Mouse (Mus musculus) small intestine, adult 2 months (tissue): ENCODE measurements around the gene Gm340. TPM values are rescaled to one million over a fixed set of nuclear protein-coding genes. Genes with fewer than 3 reads are reported as not detected.
A peak's percentile ranks its signal among the peaks of the same experiment; 100 is the strongest.

ENCODE experiments used
- H3K27ac ChIP-seq: fragments of 200-500 bp; 2 replicates; pipeline ENCODE4 v1.5.1; 2012; ENCODE audit warnings: low read depth, low read length, control low read depth, inconsistent platforms; ENCODE audit not compliant: insufficient read depth
- H3K27me3 ChIP-seq: fragments of 200-500 bp; 2 replicates; pipeline ENCODE4 v1.6.1; 2012; ENCODE audit warnings: mild to moderate bottlenecking, moderate library complexity, low read length, inconsistent platforms; ENCODE audit not compliant: control insufficient read depth, insufficient read depth
- H3K36me3 ChIP-seq: fragments of 200-500 bp; 2 replicates; pipeline ENCODE4 v1.6.1; 2012; ENCODE audit warnings: mild to moderate bottlenecking, low read length, control low read depth, inconsistent platforms; ENCODE audit not compliant: control insufficient read depth, insufficient read depth
- H3K4me1 ChIP-seq: fragments of 200-500 bp; 2 replicates; pipeline ENCODE4 v1.6.1; 2012; ENCODE audit warnings: low read length, inconsistent platforms, mixed read lengths; ENCODE audit not compliant: control insufficient read depth, insufficient read depth, insufficient read length
- H3K4me3 ChIP-seq: fragments of 200-500 bp; 2 replicates; pipeline ENCODE4 v1.5.1; 2012; ENCODE audit warnings: low read depth, mild to moderate bottlenecking, control low read depth, inconsistent platforms, low read length, moderate library complexity
- CTCF ChIP-seq: fragments of 200-500 bp; IDR thresholded peaks from 2 replicates; pipeline ENCODE4 v1.5.1; 2012; ENCODE audit warnings: low read depth, mild to moderate bottlenecking, control low read depth, inconsistent platforms, low read length, moderate library complexity, mixed read lengths; ENCODE audit not compliant: insufficient replicate concordance, insufficient read length; ENCODE audit errors: extremely low read depth
- POLR2A ChIP-seq: fragments of 200-500 bp; IDR thresholded peaks from 2 replicates; pipeline ENCODE4 v1.6.1; 2012; ENCODE audit warnings: low read depth, mild to moderate bottlenecking, control low read depth, inconsistent platforms, low read length, moderate library complexity
- WGBS: fragments of 180-500 bp; shearing (Covaris S2); methylation state at CpG from one replicate; pipeline ENCODE4 v1.1.7; 2018; 5-methylcytosine and 5-hydroxymethylcytosine counted together
- polyA plus RNA-seq: library from polyadenylated mRNA; depleted of rRNA; stranded (reverse); fragments of >200 nt; gene quantifications from 2 replicates; pipeline ENCODE4 v1.2.3, GENCODE M21; 2012

The Gm340 gene
- polyA plus RNA-seq, 1 experiment: 1.0 TPM

GRCm38 (mm10) chr19:41577576-41577975, 4.6 kb upstream of the Gm340 start:
- Histone ChIP-seq H3K4me3 (no peak overlapping the region), H3K4me1 (peaks cover 13% of the 10 kb centered on the region), H3K27me3 (no peaks in the 10 kb centered on the region), H3K27ac (peak overlapping the region; percentile 64), H3K36me3 (peaks cover 9% of the 10 kb centered on the region)
- TF ChIP-seq POLR2A: no peak
- TF ChIP-seq CTCF: no peak

- Histone ChIP-seq H3K36me3 (peaks cover 14% of the 10 kb centered on the region), H3K27me3 (no peaks in the 10 kb centered on the region), H3K4me3 (no peak overlapping the region), H3K27ac (peak overlapping the region; percentile 69), H3K4me1 (peaks cover 13% of the 10 kb centered on the region)
- TF ChIP-seq CTCF (no peak), POLR2A (no peak)
- WGBS: 34% methylated on average over 4 of the region's 4 CpGs
Measured at GRCm38 (mm10) chr19:41579311-41579920, 2.8 kb upstream of the Gm340 start.

DNA sequence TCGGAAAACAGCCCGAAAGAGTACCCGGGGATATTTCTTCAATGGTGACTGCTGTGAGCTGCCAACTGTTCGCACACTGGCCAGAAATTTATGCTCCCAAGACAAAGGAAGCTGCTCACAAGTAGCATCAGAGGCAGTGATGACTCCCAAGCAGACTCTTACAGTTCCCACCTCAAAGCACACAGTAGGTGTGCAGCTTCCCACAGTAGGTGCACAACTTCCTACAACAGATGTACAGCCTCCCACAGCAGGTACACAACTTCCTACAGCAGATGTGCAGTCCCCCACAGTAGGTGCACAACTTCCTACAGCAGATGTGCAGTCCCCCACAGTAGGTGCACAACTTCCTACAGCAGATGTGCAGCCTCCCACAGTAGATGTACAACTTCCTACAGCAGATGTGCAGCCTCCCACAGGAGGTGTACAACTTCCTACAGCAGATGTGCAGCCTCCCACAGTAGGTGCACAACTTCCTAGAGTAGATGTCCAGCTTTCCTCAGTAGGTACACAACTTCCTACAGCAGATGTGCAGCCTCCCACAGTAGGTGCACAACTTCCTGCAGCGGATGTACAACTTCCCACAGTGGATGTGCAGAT, 846 bp downstream of the Gm340 start:
- Histone ChIP-seq H3K27ac (no peak overlapping the region), H3K4me1 (peaks cover 10% of the 10 kb centered on the region), H3K4me3 (no peak overlapping the region), H3K27me3 (no peaks in the 10 kb centered on the region), H3K36me3 (peaks cover 24% of the 10 kb centered on the region)
- WGBS: 97% methylated on average over 5 of the region's 5 CpGs
- no peak for TF ChIP-seq CTCF

GRCm38 (mm10) chr19:41586752-41587151, 4.6 kb downstream of the Gm340 start:
- no peaks in the 10 kb centered on the region for H3K4me1 ChIP-seq
- TF ChIP-seq POLR2A (no peak), CTCF (no peak)
- 92% methylated on average over 10 of the region's 10 CpGs for WGBS
- H3K27ac ChIP-seq: no peak overlapping the region
- peaks cover 22% of the 10 kb centered on the region for H3K36me3 ChIP-seq
- H3K4me3 ChIP-seq: no peak overlapping the region
- H3K27me3 ChIP-seq: no peaks in the 10 kb centered on the region

DNA sequence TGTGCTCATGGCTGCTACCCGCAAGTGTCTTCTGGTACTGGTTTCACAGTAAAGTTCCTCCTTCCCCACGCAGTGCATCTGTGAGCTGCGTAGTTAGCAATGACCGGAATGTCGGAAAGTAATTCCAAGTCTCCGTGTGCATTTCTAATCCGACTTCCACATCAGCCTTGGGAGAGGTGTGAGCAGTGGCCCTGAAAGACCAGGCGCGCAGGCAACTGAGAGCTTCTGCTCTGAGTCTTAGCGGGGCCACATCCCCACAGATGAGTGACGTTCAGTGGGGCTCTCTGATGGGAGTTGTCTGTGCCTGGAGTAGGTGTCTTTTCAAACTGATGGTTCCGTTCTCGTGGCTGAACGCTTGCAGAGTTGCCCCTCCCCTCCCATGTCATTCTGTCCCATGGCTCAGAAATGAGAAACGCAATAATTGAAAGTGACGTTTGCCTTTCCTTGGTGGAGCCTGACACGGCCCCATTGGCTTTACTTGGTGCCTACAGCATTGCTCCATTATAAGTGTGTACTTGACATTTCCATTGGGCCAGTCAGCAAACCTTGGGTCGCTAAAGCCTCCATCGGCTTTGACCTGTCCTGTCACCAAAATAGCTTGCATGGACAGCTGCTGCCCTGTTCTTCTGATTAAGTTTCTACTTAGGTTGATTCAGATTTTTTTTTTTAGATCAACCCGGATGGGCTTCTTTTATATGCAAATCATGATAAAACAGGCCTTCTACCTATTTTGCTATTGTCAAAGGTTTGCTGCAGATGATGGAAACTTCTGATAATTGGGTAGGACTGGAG, 5.5 kb downstream of the Gm340 start:
- Histone ChIP-seq H3K4me3 (no peak overlapping the region), H3K27ac (no peak overlapping the region), H3K27me3 (no peaks in the 10 kb centered on the region)

DNA sequence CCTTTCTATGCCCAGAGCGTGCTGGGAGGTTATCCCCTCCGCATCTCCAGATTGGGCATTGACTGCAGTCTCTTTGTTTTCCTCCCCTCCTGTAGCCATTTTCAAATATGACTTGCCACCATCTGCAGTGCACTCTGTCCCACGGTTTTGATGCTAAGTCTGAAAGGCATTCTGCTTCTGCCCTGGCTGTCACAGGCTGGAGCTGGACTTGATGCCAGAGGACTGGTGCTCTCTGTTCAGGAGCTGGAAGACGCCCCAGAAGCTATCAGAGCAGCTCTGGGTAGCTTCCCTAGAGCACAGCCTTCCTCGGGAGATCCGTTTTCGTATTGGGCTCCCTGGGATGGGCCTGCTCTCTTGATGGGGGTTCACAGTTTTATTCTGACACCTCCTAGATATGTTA, 6.9 kb downstream of the Gm340 start:
- TF ChIP-seq CTCF: no peak
- no peaks in the 10 kb centered on the region for H3K27me3 ChIP-seq
- no peak overlapping the region for H3K27ac ChIP-seq
- H3K36me3 ChIP-seq: peaks cover 11% of the 10 kb centered on the region; the same call in 1 of the 2 replicates
- H3K4me1 ChIP-seq: no peaks in the 10 kb centered on the region
- no peak overlapping the region for H3K4me3 ChIP-seq
- 89% methylated on average over 7 of the region's 7 CpGs for WGBS

More for the DNA sequence above, 5.5 kb downstream of the Gm340 start:
- no peak for TF ChIP-seq POLR2A
- 96% methylated on average over 20 of the region's 20 CpGs for WGBS
- Histone ChIP-seq H3K36me3 (peaks cover 14% of the 10 kb centered on the region), H3K4me1 (no peaks in the 10 kb centered on the region)

GRCm38 (mm10) chr19:41589681-41590080, 7.5 kb downstream of the Gm340 start:
- 76% methylated on average over 8 of the region's 8 CpGs for WGBS
- Histone ChIP-seq H3K4me3 (no peak overlapping the region), H3K36me3 (peaks cover 7% of the 10 kb centered on the region; the same call in 1 of the 2 replicates), H3K27me3 (no peaks in the 10 kb centered on the region), H3K4me1 (no peaks in the 10 kb centered on the region), H3K27ac (no peak overlapping the region)
- TF ChIP-seq CTCF (no peak), POLR2A (no peak)
